Mouse (Mus musculus) left cerebral cortex, postnatal 4 days (tissue): ENCODE data around the gene Siae. TPM values are rescaled to one million over a fixed set of nuclear protein-coding genes. Genes with fewer than 3 reads are reported as not detected.

ENCODE experiments used
- DNase-seq: peaks from one replicate; pipeline ENCODE4 v3.0.0-alpha.2; 2022
- intact Hi-C: fragments of 180-260 bp; cut with DNase I; formaldehyde crosslinking; loops from one replicate; pipeline ENCODE4 v1.15.1; 2025
- total RNA-seq, 2 experiments: library from RNA; stranded (reverse); gene quantifications; 2 replicates each; pipeline ENCODE4 v1.2.3; 2021

The Siae gene
- total RNA-seq, 2 experiments from 2014 or later, result 10.5 to 11.1 TPM

GRCm38 (mm10) chr9:37540701-37541575 lies 14.6 kb upstream of the Siae start:
- intact Hi-C loops, result no loop called here
- DNase-seq, result no peak

- intact Hi-C loops, result no loop called here
- no peak for DNase-seq
Observed at GRCm38 (mm10) chr9:37541851-37542642, 13.5 kb upstream of the Siae start.

DNA sequence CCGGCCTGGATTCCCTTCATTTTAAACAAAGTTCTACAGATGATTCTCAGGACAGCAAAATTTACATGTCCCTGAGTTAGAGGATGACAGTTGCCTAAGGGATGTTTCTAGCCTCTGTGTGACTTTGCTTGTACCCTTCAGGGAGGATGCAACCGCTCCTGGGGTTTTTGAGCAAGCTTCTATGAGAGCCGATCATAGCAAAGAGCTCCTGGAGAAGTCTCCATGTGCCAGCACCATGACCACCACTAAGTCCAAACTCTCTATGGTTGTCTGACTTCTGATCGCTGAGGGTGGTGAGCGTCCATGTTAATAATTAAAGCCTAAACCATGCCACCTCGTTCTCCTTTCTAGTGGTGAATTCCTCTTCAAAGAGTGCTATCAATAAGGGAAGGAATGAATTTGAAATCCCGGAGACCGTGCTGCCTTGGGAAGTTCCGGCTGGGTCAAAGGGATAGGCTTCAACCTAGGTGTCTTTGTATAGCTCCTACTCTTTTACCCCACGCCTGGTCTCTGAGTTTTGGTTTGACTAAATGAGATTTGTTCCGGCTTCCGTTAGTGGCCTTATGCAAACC lies 11.5 kb upstream of the Siae start:
- no peak for DNase-seq
- intact Hi-C loops, result no loop called here

DNA sequence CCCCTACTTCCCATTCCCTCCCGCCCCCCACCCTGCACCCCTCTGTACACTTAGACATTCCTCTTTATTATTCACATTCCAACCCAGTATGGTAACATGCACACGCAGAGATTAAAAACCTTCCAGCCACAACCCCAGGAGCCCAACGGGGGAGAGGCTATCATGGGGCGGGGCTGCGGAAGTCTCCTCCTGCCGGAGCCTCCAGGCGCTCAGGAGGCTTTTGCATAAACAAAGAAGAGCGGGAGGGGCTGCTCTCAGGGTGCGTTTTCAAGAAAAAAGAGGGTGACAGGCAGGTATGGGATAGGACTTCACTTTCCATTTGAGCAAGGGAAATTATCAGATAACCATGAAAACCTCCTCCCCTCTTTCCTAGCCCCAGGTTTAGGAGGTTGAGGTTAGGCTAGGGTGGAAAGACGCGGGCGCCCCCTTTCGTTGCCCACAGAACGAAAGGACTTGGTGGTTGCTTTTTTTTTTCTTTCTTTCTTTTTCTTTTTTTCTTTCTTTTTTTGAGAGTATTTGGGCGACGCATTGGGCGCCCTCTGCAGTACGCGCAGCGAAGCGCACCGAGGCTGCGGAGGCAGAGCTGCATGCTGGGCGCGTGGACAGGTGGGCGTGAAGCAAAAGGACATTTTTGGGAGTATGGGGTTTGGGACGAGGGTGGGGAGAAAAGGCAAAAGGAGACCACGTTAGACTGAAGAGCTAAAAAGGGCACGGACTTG lies 10.9 kb upstream of the Siae start:
- intact Hi-C loops, result loop anchor here (5.0 kb wide), 1 partner anchor 112 kb away; the partner anchor contains the start of gene Robo3
- peak; percentile 62 for DNase-seq

- intact Hi-C loops, result loop anchor here (5.0 kb wide), 1 partner anchor 113 kb away; the partner anchor contains the start of gene Robo3
- DNase-seq, result no peak
Observed at GRCm38 (mm10) chr9:37545166-37545610, 10.3 kb upstream of the Siae start.

- DNase-seq, result no peak
- intact Hi-C loops, result loop anchor here (5.0 kb wide), 1 partner anchor 114 kb away; the partner anchor contains the start of gene Robo3
Observed at GRCm38 (mm10) chr9:37545847-37546452, 9.5 kb upstream of the Siae start.

DNA sequence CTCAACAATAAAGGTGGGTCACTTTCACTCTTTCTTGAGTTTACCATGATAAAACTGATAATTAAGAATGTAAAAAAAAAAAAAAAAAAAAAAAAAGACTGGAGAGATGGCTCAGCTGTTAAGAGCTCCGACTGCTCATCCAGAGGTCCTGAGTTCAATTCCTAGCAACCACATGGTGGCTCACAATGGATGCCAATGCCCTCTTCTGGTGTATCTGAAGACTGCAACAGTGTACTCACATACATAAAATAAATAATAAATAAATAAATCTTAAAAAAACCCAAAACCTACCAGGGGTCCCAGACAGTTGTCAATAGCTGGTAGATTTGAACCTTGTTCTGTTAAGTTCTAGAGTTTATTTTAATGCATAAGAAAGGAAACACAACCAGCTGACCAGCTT lies 8.6 kb upstream of the Siae start:
- intact Hi-C loops, result loop anchor here (5.0 kb wide), 1 partner anchor 115 kb away; the partner anchor contains the start of gene Robo3
- no peak for DNase-seq

- DNase-seq, result no peak
- intact Hi-C loops, result loop anchor here (10.0 kb wide), 2 partner anchors 64 to 384 kb away; partner anchors contain the start of gene Spa17
Observed at GRCm38 (mm10) chr9:37550435-37550834, 5.1 kb upstream of the Siae start.

DNA sequence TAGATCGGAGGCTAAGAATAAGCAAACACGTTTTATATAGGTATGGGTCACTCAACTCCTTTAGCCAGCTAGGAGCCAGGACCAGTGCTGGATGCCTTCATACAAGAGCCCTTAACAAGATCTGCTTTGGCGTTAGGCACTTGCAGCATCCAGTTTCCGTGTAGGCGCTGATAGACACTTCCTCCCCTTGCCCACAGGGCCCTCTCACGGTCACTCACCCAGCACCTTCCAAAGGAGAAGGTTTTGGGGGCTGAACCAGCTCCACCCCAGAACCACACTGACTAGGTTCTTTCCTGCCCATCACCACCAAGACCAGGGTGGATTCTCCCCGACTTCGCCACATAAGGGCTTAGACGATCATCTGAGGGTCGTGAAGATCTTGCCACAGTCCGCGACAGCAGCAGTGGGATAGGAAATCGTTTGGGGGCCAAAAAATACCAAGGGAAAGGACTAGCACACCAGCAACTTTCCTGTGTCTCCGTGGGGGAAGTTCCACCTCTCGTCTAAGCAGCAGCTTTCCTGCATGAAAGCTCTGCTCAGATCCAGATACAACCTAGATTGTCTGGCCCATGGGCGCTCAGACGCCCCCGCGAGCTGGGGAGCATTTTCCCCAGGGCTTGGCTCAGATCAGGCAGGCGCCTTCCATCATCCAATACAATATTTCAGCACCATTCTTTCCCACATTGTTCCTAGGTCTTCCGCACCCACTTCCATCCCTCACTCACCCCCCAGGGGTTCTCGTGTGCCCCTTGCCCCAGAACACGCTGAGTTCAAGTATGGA lies 3.6 kb upstream of the Siae start:
- no peak for DNase-seq
- intact Hi-C loops, result loop anchor here (10.0 kb wide), 2 partner anchors 63 to 383 kb away; partner anchors contain the start of gene Spa17

- DNase-seq, result peak; percentile 76
- intact Hi-C loops, result loop anchor here (10.0 kb wide), 2 partner anchors 62 to 382 kb away; partner anchors contain the start of gene Spa17
Observed at GRCm38 (mm10) chr9:37552536-37553293, 2.8 kb upstream of the Siae start, which contains the start of gene Nrgn. Gene Nrgn, minus strand, starts transcription at chr9:37552904.

DNA sequence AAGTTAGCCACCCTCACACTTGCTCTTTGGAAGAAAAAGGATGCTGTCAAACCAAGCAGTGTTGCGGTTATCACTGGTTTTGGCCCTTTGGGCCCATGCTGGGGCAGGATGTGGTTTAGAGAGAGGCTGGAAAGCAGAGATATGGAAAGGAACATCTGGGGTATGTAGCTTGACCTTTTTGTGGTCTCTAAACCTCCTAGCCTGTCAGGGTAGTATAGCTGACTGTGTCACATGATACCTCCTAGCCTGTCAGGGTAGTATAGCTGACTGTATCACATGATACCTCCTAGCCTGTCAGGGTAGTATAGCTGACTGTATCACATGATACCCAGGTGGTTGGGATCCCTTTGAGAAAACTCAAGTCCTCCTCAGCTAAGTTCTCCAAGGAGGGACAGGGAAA lies 1.2 kb upstream of the Siae start:
- intact Hi-C loops, result loop anchor here (10.0 kb wide), 2 partner anchors 61 to 381 kb away; partner anchors contain the start of gene Spa17
- no peak for DNase-seq

- no peak for DNase-seq
- intact Hi-C loops, result loop anchor here (10.0 kb wide), 2 partner anchors 58 to 378 kb away; partner anchors contain the start of gene Spa17
Observed at GRCm38 (mm10) chr9:37556366-37556765, 868 bp downstream of the Siae start.

GRCm38 (mm10) chr9:37560617-37561016 lies 5.1 kb downstream of the Siae start:
- intact Hi-C loops, result no loop called here
- no peak for DNase-seq

GRCm38 (mm10) chr9:37563805-37564204 lies 8.3 kb downstream of the Siae start:
- no peak for DNase-seq
- intact Hi-C loops, result no loop called here

DNA sequence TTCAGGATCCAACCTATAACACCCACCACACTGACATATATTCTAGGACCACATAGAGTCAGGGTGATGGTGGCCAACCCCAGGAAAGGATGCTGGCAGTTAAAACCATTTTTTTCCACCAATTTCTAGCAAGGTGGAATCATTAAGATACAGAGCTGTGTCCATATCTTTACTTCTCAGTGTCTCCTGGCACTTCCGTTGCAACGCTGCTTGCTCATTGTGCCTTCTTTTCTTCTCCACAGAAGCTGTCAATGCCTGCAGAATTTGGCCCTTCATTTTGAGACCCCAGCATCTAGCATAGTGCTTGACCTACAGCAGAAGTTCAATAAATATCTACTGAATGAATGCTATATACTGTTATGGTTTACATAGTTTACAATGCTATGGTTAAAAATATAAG lies 11.5 kb downstream of the Siae start:
- intact Hi-C loops, result no loop called here
- DNase-seq, result no peak

DNA sequence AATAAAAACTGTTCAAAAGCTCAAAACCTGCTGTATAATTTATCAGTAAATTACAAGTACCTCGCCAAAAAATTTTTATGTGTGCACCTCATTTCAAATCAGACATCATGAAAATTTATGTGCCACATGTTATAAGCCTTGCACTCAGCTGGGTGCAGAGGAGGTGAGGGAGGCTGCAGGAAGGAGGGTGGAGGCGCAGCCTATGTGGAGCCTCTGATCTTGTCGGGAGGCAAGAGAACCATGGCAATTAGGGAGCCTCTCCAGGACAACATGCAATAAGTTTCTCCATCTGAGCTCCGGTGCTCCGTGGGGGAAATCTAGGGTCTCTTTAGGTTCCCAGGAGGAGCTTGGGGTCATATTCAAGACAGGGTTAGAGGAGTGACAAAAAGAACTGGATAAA lies 12.0 kb downstream of the Siae start:
- no peak for DNase-seq
- intact Hi-C loops, result no loop called here

- intact Hi-C loops, result no loop called here
- no peak for DNase-seq
Observed at GRCm38 (mm10) chr9:37567892-37568604, 12.6 kb downstream of the Siae start.
